Mouse (Mus musculus) natural killer cell, adult 2 months (primary cell): ENCODE results near the gene Sfxn1.

Experiments used
- DNase-seq, 2 experiments: peaks; one replicate each; pipeline ENCODE4 v3.0.0; 2022; ENCODE audit warnings: low spot score in 2 of 2

Sfxn1 gene

DNA sequence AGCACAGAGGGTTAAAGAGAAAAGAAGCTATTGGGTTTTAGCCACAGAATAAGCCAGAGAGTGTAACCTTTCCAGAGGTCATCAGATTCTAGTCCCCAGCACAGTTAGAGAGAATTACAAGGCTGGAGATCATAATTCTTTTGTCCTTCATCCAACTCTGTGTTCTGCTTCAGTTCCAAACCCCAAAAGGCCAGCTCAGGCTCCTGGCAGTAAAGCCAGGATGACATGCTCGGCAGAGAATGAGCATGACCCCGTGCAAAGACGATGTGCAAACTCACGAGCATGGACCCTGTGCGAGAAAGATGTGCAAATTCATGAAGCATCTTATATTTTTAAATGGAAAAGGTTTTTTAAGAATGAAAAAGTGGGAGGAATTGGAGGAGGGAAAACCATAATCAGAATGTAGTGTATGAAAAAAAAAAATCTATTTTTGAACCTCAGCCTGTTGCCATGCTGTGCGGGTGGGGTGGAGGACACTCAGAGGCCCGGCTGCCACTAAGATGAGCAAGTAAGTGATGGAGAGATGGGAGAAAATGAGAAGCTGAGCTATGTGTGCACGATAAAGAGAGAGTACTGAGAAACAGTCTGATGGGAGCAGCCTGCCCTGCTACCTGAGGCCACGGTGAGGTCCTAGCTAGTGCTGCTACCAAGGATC lies 66.2 kb downstream of the Sfxn1 start:
- no peak for DNase-seq

DNA sequence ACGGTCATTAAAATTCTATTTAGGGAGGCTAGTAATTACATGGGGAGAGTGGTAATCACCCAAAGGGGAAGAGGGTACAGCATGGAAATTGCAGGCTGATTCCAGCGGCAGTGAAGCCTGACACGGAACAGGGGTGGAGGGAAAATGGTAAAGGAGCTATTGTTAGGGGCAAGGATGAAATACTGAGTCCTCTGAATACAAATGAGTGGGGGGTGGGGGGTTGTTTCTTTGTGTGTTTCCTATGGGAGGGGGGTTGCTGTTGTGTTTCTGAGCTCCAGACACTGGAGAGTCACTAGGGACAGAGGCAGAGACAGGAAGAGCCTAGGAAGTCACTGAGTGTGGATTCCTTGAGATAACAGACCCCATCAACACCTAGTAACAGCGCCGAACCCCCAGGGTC lies 72.1 kb downstream of the Sfxn1 start:
- no peak for DNase-seq

DNA sequence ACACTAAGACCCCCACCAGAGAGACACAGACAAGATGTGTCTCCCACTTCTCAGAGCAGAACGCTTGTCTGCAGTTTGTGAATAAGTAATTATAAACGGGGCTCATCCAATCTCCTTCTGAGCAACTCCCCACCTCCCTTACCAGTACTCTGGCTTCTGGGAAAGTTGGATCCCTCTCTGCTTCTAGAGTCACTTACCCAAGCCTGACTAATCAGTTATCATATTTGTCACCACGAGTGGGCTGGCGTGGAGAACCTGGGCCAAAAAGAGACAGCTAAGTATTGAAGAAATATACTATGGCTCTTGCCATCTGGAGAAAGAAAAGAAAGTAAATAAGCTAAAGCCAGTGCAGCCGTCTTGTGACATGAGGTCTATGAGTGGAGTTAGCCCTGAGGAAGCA lies 73.0 kb downstream of the Sfxn1 start:
- no peak for DNase-seq

- no peak for DNase-seq
These were observed 75.7 kb downstream of the Sfxn1 start for GRCm38 (mm10) chr13:54147328-54147727.

GRCm38 (mm10) chr13:54152421-54152820 lies 80.8 kb downstream of the Sfxn1 start:
- no peak for DNase-seq

DNA sequence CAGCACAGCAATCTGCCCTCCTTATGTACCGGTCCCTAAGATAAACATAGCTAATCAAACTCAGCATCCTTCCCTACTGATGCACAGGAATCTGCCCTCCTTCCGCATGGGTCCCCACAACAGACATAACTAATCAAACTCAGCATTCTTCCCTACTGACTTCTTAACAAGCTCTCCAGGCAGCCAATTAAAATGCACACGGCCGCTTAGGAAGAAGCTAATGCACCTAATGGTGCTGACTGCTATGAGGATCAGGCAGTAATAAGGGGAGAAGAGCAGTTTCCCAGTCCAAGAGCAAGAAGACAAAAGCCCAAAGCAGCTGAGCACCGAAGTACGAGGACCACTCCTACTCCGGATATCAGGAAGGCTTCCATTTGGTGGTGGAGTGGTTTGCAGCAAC lies 81.2 kb downstream of the Sfxn1 start:
- no peak for DNase-seq

- no peak for DNase-seq
These were observed 82.1 kb downstream of the Sfxn1 start for GRCm38 (mm10) chr13:54153672-54154218.

GRCm38 (mm10) chr13:54155822-54156221 lies 84.2 kb downstream of the Sfxn1 start:
- no peak for DNase-seq
